Mouse (Mus musculus): Measurements from ENCODE around the gene Adam15. TPM values are rescaled to one million over a fixed set of nuclear protein-coding genes. Genes with fewer than 3 reads are reported as not detected.

Adam15 gene
- polyA plus RNA-seq, 1 experiment: 0.50 TPM

DNA sequence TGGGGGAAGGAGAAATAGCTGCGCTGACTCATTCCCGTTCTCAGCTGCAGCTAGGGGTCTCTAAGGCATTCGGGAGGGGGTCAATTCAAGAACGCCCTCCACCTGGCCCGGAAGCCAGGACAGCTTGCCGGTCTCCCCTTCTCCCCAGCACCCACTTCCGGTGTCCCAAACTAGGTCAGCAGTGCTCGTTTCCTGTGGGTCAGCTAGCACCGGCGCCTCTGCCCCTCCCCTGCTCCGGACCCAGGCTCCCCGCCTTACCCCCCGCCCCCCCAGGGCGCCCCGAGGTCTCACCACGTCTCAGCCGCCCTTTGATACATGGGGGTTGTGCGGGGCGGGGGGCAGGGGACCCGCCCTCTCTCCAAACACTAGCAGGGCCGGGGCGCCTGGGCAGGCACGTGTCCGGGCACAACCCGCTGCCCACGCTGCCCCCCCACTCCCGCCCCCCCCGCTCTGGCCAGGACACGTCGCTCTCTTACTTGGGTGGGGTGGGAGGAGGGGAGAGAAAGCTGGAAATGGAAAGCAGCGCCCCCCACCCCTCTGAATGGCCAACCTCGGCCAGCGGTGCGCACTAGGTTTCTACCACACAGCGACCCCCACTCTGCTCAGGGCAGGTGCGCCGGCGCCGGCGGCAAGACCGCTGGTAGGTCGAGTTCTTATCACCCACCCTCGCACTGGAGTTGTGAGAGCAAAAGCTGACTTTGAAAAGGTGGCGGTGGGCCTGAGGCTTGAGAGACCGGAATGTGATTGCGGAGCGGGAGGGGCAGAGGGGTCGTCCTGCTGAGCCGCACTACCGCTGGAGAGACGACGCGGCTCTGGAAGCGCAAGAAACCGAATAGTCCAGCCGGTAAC lies 42.1 kb upstream of the Adam15 start:
- Histone ChIP-seq H3K4me1 (ENCODE audit: control insufficient read depth) (peaks cover 74% of the 10 kb centered on the region), H3K9me3 (ENCODE audit: control insufficient read depth, low read length) (peaks cover 2% of the 10 kb centered on the region; the same call in 1 of the 2 replicates), H3K4me3 (replicated peaks) (peak overlapping the region; percentile 61), H3K36me3 (ENCODE audit: control insufficient read depth) (no peaks in the 10 kb centered on the region), H3K27me3 (ENCODE audit: control insufficient read depth) (peaks cover 63% of the 10 kb centered on the region)
- no peak for TF ChIP-seq GATA1 (IDR thresholded peaks at IDR 0.05; ENCODE audit: low read length)
- no peak for TF ChIP-seq TAL1 (IDR thresholded peaks at IDR 0.05; ENCODE audit: low read length)

DNA sequence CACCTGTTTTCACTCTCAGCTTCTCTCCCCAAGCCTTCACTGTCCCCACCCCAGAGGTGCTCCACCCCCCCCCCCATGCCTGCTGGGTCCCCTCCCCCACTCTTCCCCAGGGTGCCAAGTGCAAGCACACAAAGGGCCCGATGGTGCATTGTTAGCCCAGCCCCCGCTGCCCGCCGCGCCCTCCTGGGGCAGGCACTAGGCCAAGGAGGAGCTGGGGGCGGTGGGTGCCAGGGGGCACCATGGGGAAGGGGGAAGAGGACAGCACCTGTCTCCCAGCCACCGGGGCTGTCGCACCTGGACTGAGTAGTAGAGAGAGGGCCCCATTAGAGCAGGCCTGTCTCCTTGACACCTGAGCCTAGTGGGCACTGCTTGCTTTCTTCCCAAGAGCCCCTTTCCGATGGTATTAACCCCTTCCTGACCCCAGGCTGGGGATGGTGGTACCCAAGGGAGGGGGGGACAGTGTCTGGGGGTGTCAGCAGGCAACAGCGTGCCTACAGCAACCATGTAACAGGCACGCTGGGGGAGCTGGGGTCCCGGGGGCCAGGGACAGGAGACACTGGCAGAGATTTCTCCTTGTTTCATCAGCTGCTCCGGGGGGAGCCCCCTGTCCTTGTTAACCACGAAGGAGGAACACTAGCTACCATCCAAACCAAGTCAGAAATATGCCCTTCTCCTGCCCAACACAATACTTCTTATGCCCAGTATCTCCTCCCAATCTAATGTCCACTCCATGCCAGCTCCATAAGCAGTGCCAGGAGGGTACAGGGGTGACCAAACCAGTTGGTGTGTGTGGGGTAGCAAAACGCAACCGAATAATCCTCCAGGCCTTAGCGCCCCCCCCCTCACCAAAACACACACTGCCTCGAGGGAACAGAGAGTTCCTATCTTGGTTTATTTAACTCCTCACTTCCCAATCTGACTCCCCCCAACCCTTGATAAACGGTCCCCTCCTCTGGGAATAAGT lies 41.2 kb upstream of the Adam15 start:
- Histone ChIP-seq H3K4me3 (replicated peaks) (peak overlapping the region; percentile 34), H3K4me1 (ENCODE audit: control insufficient read depth) (peaks cover 65% of the 10 kb centered on the region), H3K27me3 (ENCODE audit: control insufficient read depth) (peaks cover 57% of the 10 kb centered on the region), H3K36me3 (ENCODE audit: control insufficient read depth) (no peaks in the 10 kb centered on the region), H3K9me3 (ENCODE audit: control insufficient read depth, low read length) (peaks cover 2% of the 10 kb centered on the region; the same call in 1 of the 2 replicates)
- no peak for TF ChIP-seq GATA1 (IDR thresholded peaks at IDR 0.05; ENCODE audit: low read length)
- TF ChIP-seq TAL1 (IDR thresholded peaks at IDR 0.05; ENCODE audit: low read length): no peak

DNA sequence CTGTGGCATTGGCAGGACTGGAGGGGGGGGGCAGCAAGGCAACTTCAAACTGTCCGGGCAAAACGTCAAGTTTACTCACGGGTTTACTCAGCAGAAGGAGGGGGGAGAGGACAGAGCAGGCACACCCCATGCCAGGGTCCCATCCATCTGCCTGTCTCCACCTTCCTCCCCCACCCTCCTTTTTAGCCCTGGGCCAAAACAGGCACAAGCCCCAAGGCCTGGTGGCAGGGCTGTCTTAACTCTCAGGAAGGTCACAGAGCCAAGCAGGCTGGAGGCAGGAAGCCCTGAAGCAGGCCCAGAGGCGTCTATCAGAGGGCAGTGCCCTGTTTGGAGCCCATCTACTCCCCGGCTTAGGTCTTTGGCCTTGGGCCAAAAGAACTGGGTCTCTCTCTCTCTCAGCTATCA lies 40.3 kb upstream of the Adam15 start:
- peaks cover 57% of the 10 kb centered on the region for H3K4me1 ChIP-seq (ENCODE audit: control insufficient read depth)

DNA sequence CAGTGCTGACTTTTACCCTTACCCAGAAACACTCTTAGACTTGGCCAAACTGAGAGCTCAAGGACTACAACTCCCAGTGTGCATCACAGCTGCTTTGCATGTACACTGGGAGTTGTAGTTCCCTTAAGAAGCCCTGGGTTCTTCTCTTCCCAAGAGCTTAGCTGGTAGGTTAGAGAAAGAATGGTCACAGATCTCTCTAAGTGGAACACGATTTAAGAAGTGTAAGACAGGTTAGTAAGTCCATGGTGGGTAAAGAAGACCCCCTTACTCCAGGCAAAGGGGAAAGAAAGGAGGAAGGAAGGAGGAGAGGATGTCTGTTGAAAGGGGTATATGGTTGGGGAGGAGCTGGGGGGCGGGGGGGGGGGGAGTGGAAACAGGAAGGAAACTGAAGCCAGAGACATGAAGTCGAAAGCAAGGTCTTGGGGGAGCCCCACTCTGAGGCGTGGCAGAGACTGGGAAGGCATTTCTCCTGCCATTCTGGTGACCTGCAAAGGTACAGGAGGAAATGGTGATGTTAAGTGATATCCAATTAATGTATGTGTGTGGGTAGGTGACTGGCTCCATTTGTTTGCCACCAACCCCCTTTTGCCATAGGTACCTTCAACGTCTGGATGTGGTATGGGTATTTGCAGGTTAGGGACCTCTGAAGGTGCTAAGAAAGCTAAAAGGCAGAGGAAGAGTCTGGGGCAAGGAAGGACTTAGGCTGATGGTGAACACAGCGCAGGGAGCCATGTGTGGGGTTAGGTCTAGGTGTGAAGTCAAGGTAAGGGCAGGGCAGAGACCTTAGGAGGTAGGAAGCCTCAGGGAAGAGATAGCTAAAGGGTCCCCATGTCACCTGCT lies 39.3 kb upstream of the Adam15 start:
- no peak overlapping the region for H3K4me3 ChIP-seq (replicated peaks)
- TF ChIP-seq TAL1 (IDR thresholded peaks at IDR 0.05; ENCODE audit: low read length): no peak
- no peak for TF ChIP-seq GATA1 (IDR thresholded peaks at IDR 0.05; ENCODE audit: low read length)

More for the DNA sequence above, 40.3 kb upstream of the Adam15 start:
- Histone ChIP-seq H3K4me3 (replicated peaks) (no peak overlapping the region), H3K36me3 (ENCODE audit: control insufficient read depth) (no peaks in the 10 kb centered on the region), H3K27me3 (ENCODE audit: control insufficient read depth) (peaks cover 49% of the 10 kb centered on the region), H3K9me3 (ENCODE audit: control insufficient read depth, low read length) (peaks cover 2% of the 10 kb centered on the region; the same call in 1 of the 2 replicates)
- TF ChIP-seq GATA1 (IDR thresholded peaks at IDR 0.05; ENCODE audit: low read length) (no peak), TAL1 (IDR thresholded peaks at IDR 0.05; ENCODE audit: low read length) (no peak)

DNA sequence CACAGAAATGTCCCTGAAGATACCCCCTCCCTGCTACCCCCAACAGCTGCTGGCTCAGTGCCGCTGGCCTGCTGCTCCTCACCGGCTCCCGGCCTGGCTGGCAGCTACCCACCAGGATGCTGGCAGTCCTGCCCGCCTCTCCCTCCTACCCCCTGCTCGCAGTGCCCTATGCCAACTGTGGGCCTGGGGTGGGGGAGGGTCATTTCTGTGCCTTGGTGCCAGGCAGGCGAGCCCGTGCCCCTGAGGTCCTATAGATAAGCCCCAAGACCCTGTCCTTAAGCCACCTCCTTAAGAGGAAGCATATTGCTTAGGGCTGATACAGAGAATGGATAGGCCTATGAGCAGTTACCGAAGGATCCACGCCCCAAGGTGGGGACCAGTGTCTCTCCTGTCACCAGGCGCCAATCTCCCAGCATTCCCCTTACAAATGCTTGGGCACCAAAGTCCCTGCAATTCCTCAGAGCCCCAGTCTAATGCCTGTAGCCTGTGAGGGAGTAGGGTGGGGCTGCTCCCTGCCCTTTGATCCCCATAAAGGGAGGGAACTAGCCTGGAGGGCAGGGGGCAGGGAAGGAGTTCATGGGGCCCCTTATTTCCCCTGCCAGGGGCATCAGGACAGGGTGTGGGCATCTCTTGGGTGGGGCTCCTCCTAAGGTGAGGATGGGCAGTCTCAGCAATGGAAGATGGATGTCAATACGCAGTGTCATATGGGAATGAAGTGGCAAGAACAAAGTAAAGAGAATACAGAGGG lies 38.5 kb upstream of the Adam15 start:
- no peaks in the 10 kb centered on the region for H3K9me3 ChIP-seq (ENCODE audit: control insufficient read depth, low read length)
- TF ChIP-seq TAL1 (IDR thresholded peaks at IDR 0.05; ENCODE audit: low read length) (no peak), GATA1 (IDR thresholded peaks at IDR 0.05; ENCODE audit: low read length) (no peak)
- H3K27me3 ChIP-seq (ENCODE audit: control insufficient read depth): peaks cover 31% of the 10 kb centered on the region
- H3K4me1 ChIP-seq (ENCODE audit: control insufficient read depth): peaks cover 39% of the 10 kb centered on the region
- no peaks in the 10 kb centered on the region; the same call in 1 of the 2 replicates for H3K36me3 ChIP-seq (ENCODE audit: control insufficient read depth)
- no peak overlapping the region for H3K4me3 ChIP-seq (replicated peaks)

More for the DNA sequence above, 39.3 kb upstream of the Adam15 start:
- Histone ChIP-seq H3K27me3 (ENCODE audit: control insufficient read depth) (peaks cover 39% of the 10 kb centered on the region), H3K9me3 (ENCODE audit: control insufficient read depth, low read length) (peaks cover 2% of the 10 kb centered on the region; the same call in 1 of the 2 replicates), H3K36me3 (ENCODE audit: control insufficient read depth) (no peaks in the 10 kb centered on the region), H3K4me1 (ENCODE audit: control insufficient read depth) (peaks cover 47% of the 10 kb centered on the region)

DNA sequence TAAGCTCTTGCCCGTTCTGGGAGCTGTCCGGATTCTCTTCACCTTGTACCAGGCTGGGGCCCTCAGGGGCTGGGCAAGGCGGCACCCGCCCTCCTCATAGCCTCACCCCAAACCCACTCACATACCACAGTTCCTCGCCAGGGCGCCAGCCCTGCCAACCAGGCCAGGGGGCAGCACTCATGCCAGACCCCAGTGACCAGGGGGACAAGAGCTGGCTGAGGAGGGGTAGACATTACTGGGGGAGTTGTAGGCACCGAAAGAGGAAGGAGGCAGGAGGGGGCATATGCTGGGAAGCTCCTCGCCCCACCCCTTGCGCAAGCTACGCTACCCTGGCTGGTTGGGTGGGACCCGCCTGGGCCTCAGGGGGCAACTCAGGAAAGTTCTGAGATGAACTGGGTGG lies 37.8 kb upstream of the Adam15 start:
- no peak for TF ChIP-seq TAL1 (IDR thresholded peaks at IDR 0.05; ENCODE audit: low read length)
- no peak for TF ChIP-seq GATA1 (IDR thresholded peaks at IDR 0.05; ENCODE audit: low read length)
- peaks cover 25% of the 10 kb centered on the region for H3K27me3 ChIP-seq (ENCODE audit: control insufficient read depth)
- peaks cover 34% of the 10 kb centered on the region for H3K4me1 ChIP-seq (ENCODE audit: control insufficient read depth)
- no peaks in the 10 kb centered on the region for H3K9me3 ChIP-seq (ENCODE audit: control insufficient read depth, low read length)
- no peak overlapping the region for H3K4me3 ChIP-seq (replicated peaks)
- no peaks in the 10 kb centered on the region; the same call in 1 of the 2 replicates for H3K36me3 ChIP-seq (ENCODE audit: control insufficient read depth)

DNA sequence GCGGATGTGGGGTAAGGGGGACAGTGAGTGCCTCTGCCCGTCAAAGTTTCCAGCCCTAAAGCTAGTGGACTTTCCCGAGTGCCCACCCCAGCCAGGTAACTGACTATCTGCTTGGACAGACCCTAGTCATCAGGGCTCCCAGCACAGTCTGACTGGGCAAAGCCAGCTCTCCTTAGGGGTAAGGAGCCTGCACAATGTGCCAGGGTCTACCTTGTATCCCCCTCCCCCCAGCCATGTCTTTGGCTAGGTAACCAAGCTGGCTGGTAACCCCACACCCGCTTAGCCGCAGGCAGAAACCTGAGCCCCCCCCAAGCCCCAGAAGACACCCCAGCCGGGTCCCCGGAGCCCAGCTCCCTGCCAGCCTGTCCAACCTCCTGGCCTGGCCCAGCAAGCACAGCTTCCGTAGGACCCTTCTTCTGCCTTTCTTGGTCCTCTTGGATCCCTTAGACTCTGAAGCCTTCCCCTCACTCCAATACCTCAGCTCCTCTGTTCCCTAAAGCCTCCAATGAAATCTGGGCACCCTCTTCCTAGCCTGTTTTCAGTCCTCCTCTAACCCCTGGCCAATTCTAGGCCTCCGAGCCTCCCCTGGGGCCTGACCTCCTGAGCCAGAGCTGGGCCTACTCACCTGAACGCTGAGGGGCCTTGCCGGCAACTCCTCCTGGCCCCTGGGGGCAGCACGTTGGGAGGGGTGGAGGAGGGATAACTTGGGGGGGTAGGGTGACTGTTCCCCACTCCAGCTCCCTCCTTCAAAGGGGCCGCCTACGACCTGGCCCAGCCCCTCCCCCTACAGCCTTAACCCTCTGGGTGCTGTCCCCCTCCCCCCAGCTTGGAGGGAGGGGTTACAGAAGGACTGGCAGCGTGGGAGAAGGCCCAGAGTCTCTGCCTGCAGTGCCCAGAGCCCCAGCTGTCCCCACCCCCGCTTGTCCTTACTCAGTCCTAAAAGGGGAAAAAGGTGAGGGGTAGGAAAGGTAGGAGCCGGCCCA lies 36.9 kb upstream of the Adam15 start:
- peaks cover 16% of the 10 kb centered on the region for H3K27me3 ChIP-seq (ENCODE audit: control insufficient read depth)
- TF ChIP-seq TAL1 (IDR thresholded peaks at IDR 0.05; ENCODE audit: low read length) (no peak), GATA1 (IDR thresholded peaks at IDR 0.05; ENCODE audit: low read length) (no peak)
- H3K36me3 ChIP-seq (ENCODE audit: control insufficient read depth): no peaks in the 10 kb centered on the region; the same call in 1 of the 2 replicates
- H3K4me1 ChIP-seq (ENCODE audit: control insufficient read depth): peaks cover 25% of the 10 kb centered on the region
- no peak overlapping the region for H3K4me3 ChIP-seq (replicated peaks)
- H3K9me3 ChIP-seq (ENCODE audit: control insufficient read depth, low read length): no peaks in the 10 kb centered on the region
